ENCODE assay signal across 8 mouse cellular contexts in genomic region chr2:118745915-118746901, GRCm38 (mm10). TPM values are rescaled to one million over a fixed set of nuclear protein-coding genes. Genes with fewer than 3 reads are reported as not detected.
DNase-seq lines count a peak whose midpoint lies in the region; ATAC-seq and TF ChIP-seq lines count a peak whose summit lies in the region.

No protein-coding gene starts in this region.

- TF ChIP-seq CTCF in intestine, postnatal 0 days (IDR thresholded peaks at IDR 0.05; ENCODE audit: low read depth): no peak

- under 1% methylated on average over 96 of the region's 113 CpGs for WGBS in forebrain, embryonic 15.5 days
- 1% methylated on average over 92 of the region's 113 CpGs for WGBS in intestine, postnatal 0 days

- no peaks in the 10 kb centered on the region for H3K27me3 ChIP-seq in forebrain, embryonic 15.5 days
- H3K27me3 ChIP-seq in intestine, postnatal 0 days (replicated peaks; ENCODE audit: control insufficient read depth, insufficient read depth, low read length): 0 out of 2 replicates have a peak, but pooled peaks cover 6% of the 10 kb centered on the region

- no peaks in the 10 kb centered on the region for H3K36me3 ChIP-seq in forebrain, embryonic 15.5 days
- H3K36me3 ChIP-seq in intestine, postnatal 0 days (ENCODE audit: control insufficient read depth, insufficient read depth): peaks cover 7% of the 10 kb centered on the region; the same call in 1 of the 2 replicates

- peaks cover 54% of the 10 kb centered on the region for H3K4me1 ChIP-seq in forebrain, embryonic 15.5 days
- peaks cover 4% of the 10 kb centered on the region; the same call in 1 of the 2 replicates for H3K4me1 ChIP-seq in intestine, postnatal 0 days (replicated peaks; ENCODE audit: control insufficient read depth, insufficient read depth, low read length)

- peak overlapping the region; percentile 84 for H3K4me2 ChIP-seq in forebrain, embryonic 15.5 days (replicated peaks)
- H3K4me2 ChIP-seq in intestine, postnatal 0 days (replicated peaks; ENCODE audit: low read depth): peak overlapping the region; percentile 98

- ATAC-seq in forebrain, embryonic 15.5 days (replicated peaks): peak; percentile 15
- ATAC-seq in intestine, postnatal 0 days: peak; percentile 55

- peak; percentile 27 to 48 for DNase-seq in spleen, adult 18-20 months
- DNase-seq in spleen, adult 12 weeks (ENCODE audit: low spot score): no peak
- DNase-seq in cerebellum, adult 11-12 months: peak; percentile 66
- peak; percentile 34 for DNase-seq in lung, postnatal 36 days
- DNase-seq in spleen, postnatal 10 days (ENCODE audit: low spot score in 2 of 2): peak; percentile 62 to 67
- no peak for DNase-seq in urinary bladder, postnatal 10 days (ENCODE audit: low spot score)

- peak overlapping the region; percentile 54 for H3K27ac ChIP-seq in forebrain, embryonic 15.5 days (replicated peaks)
- peak overlapping the region; percentile 73 for H3K27ac ChIP-seq in intestine, postnatal 0 days (ENCODE audit: low read depth, low read length)

- no peaks in the 10 kb centered on the region for H3K9me3 ChIP-seq in forebrain, embryonic 15.5 days
- H3K9me3 ChIP-seq in intestine, postnatal 0 days (ENCODE audit: control insufficient read depth): no peaks in the 10 kb centered on the region

- peak overlapping the region; percentile 94 for H3K9ac ChIP-seq in forebrain, embryonic 15.5 days (replicated peaks)
- H3K9ac ChIP-seq in intestine, postnatal 0 days (ENCODE audit: low read depth, low read length): peak overlapping the region; percentile 89

- H3K4me3 ChIP-seq in forebrain, embryonic 15.5 days: peak overlapping the region; percentile 96
- H3K4me3 ChIP-seq in intestine, postnatal 0 days (ENCODE audit: low read depth, low read length): peak overlapping the region; percentile 78

RNA-seq across cellular contexts. Expression of gene Inafm2, which starts 0.7 kb away (rescaled TPM):
- polyA plus RNA-seq in forebrain, embryonic 15.5 days (2015; fragmentation: Nextera tagmentation; extraction: Ambion mirVana): 25.3 and 27.2 TPM in 2 replicates
- 24.7 and 26.2 TPM in 2 replicates for polyA plus RNA-seq in intestine, postnatal 0 days (2015; fragmentation: Nextera tagmentation; extraction: Ambion mirVana)

RNA-seq across cellular contexts. Expression of gene Ccdc9b, which starts 16.3 kb away (rescaled TPM):
- 1.3 and 1.6 TPM in 2 replicates for polyA plus RNA-seq in forebrain, embryonic 15.5 days (2015; fragmentation: Nextera tagmentation; extraction: Ambion mirVana)
- polyA plus RNA-seq in intestine, postnatal 0 days (2015; fragmentation: Nextera tagmentation; extraction: Ambion mirVana): 0.77 and 1.2 TPM in 2 replicates

RNA-seq across cellular contexts. Expression of gene Plcb2, which starts 18.0 kb away (rescaled TPM):
- polyA plus RNA-seq in forebrain, embryonic 15.5 days (2015; fragmentation: Nextera tagmentation; extraction: Ambion mirVana): 0.63 and 0.69 TPM in 2 replicates
- polyA plus RNA-seq in intestine, postnatal 0 days (2015; fragmentation: Nextera tagmentation; extraction: Ambion mirVana): 0.59 and 0.76 TPM in 2 replicates

RNA-seq across cellular contexts. Expression of gene Phgr1, which starts 26.4 kb away (rescaled TPM):
- polyA plus RNA-seq in forebrain, embryonic 15.5 days (2015; fragmentation: Nextera tagmentation; extraction: Ambion mirVana): not detected in 2 replicates
- 66.7 and 88.7 TPM in 2 replicates for polyA plus RNA-seq in intestine, postnatal 0 days (2015; fragmentation: Nextera tagmentation; extraction: Ambion mirVana)

RNA-seq across cellular contexts. Expression of gene Disp2, which starts 33.3 kb away (rescaled TPM):
- polyA plus RNA-seq in forebrain, embryonic 15.5 days (2015; fragmentation: Nextera tagmentation; extraction: Ambion mirVana): 24.2 and 25.8 TPM in 2 replicates
- 2.5 and 3.1 TPM in 2 replicates for polyA plus RNA-seq in intestine, postnatal 0 days (2015; fragmentation: Nextera tagmentation; extraction: Ambion mirVana)

Comparison
In these comparisons a context has a peak if more than half of its experiments do, and no peak if none do; other contexts are left out.
1. DNase-seq: peak in spleen, adult 18-20 months (2 of 2), cerebellum, adult 11-12 months (single experiment), lung, postnatal 36 days (single experiment) and spleen, postnatal 10 days (2 of 2); none in spleen, adult 12 weeks (single experiment) and urinary bladder, postnatal 10 days (single experiment).